Mouse (Mus musculus) cerebellum, adult 2 months (tissue): Measurements from ENCODE around the gene Ndufs8.

Source experiments
- CTCF ChIP-seq: fragments of 200-500 bp; IDR thresholded peaks from 2 replicates; pipeline ENCODE4 v1.5.1; 2011; ENCODE audit warnings: low read depth, mild to moderate bottlenecking, control low read depth, low read length, moderate library complexity, borderline replicate concordance; ENCODE audit not compliant: insufficient read depth
- POLR2A ChIP-seq: fragments of 200-500 bp; IDR thresholded peaks from 2 replicates; pipeline ENCODE4 v1.6.1; 2011; ENCODE audit warnings: low read length, control low read depth, borderline replicate concordance; ENCODE audit not compliant: insufficient read depth

DNA sequence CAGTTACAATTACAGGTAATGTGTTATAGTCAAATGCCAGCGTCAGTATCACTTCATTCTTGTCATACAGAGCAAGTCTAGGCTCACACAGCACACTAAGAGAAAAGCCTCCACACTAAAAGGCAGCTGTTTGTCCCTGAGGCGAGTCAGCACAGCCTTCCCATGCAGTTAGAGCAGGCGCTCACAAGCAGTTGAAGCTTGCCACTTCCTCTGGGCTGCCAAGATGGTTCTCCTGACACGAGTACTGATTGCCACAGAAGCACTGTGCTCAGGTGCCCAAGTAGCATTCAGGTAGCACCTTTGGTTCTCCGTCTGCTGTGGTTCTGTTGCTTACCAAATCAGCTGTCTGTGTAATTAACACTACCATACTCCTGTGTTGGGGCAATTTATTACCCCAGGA lies 23.5 kb downstream of the Ndufs8 start:
- TF ChIP-seq CTCF (no peak), POLR2A (no peak)
